Mouse (Mus musculus) forebrain, embryonic 11.5 days (tissue): ENCODE measurements around the gene Dnajb5. TPM values are rescaled to one million over a fixed set of nuclear protein-coding genes. Genes with fewer than 3 reads are reported as not detected.

Experiments
- ATAC-seq: fragments of 200-750 bp; cut with Nextera tagmentation; replicated peaks from 2 replicates; pipeline ENCODE4 v1.8.0; 2017; ENCODE audit warnings: moderate TSS enrichment; ENCODE audit not compliant: low FRiP score
- DNase-seq: peaks from one replicate; pipeline ENCODE4 v3.0.0-alpha.2; 2017; ENCODE audit warnings: low spot score
- H3K27ac ChIP-seq: fragments of 300-500 bp; sonication (generic); 2 replicates; pipeline ENCODE4 v1.5.1; 2014; ENCODE audit warnings: low read depth, low read length
- H3K27me3 ChIP-seq: fragments of 300-500 bp; sonication (generic); 2 replicates; pipeline ENCODE4 v1.6.1; 2014; ENCODE audit warnings: mild to moderate bottlenecking, low read length, mixed read lengths; ENCODE audit not compliant: control insufficient read depth, insufficient read depth
- H3K36me3 ChIP-seq: fragments of 300-500 bp; sonication (generic); 2 replicates; pipeline ENCODE4 v1.6.1; 2014; ENCODE audit warnings: mild to moderate bottlenecking, low read length, moderate library complexity, mixed read lengths; ENCODE audit not compliant: control insufficient read depth, insufficient read depth
- H3K4me1 ChIP-seq: fragments of 300-500 bp; sonication (generic); replicated peaks from 2 replicates; pipeline ENCODE4 v1.6.1; 2014; ENCODE audit warnings: low read length, mixed read lengths; ENCODE audit not compliant: control insufficient read depth, insufficient read depth
- H3K4me2 ChIP-seq: fragments of 300-500 bp; sonication (generic); 2 replicates; pipeline ENCODE4 v1.6.1; 2014; ENCODE audit warnings: low read depth, mild to moderate bottlenecking, low read length, moderate library complexity, mixed read lengths; ENCODE audit not compliant: severe bottlenecking
- H3K4me3 ChIP-seq: fragments of 300-500 bp; sonication (generic); 2 replicates; pipeline ENCODE4 v1.5.1; 2014; ENCODE audit warnings: low read depth, low read length
- H3K9ac ChIP-seq: fragments of 300-500 bp; sonication (generic); 2 replicates; pipeline ENCODE4 v1.6.1; 2014; ENCODE audit warnings: low read length
- H3K9me3 ChIP-seq: fragments of 300-500 bp; sonication (generic); 2 replicates; pipeline ENCODE4 v1.6.1; 2016; ENCODE audit warnings: low read length, mixed read lengths; ENCODE audit not compliant: control insufficient read depth
- WGBS: fragments of 180-500 bp; shearing (Covaris S2); extraction: QIAGEN DNeasy Blood & Tissue Kit; methylation state at CpG from one replicate; pipeline ENCODE4 v1.1.7; 2014; 5-methylcytosine and 5-hydroxymethylcytosine counted together
- polyA plus RNA-seq: library from polyadenylated mRNA; unstranded; fragments of >200 nt; fragmentation: Nextera tagmentation; extraction: Ambion mirVana; gene quantifications from 2 replicates; pipeline ENCODE4 v1.2.1, GENCODE M21; 2014

Dnajb5 gene
- polyA plus RNA-seq, 1 experiment from 2014 or later = 16.4 TPM

DNA sequence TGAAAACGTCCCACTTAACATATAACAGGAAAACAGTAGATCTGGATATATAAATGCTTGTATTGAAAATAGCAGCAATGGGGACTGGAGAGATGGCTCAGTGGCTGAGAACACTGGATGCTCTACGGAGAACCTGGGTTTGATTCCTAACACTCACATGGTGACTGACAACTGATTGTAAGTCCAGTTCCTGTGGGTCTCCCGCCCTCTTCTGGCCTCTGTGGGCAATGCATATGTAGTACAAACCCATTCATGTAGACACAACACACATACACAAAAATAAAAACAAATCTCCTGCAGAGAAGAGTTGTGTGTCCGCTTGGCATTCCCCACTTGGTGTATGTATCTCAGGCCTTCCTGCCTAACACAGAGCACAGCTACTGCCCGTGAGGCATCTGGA, 21.4 kb upstream of the Dnajb5 start:
- Histone ChIP-seq H3K4me1 (0 out of 2 replicates have a peak, but pooled peaks cover 2% of the 10 kb centered on the region), H3K9me3 (no peaks in the 10 kb centered on the region), H3K9ac (no peak overlapping the region), H3K27ac (no peak overlapping the region), H3K36me3 (no peaks in the 10 kb centered on the region), H3K4me2 (no peak overlapping the region), H3K27me3 (no peaks in the 10 kb centered on the region), H3K4me3 (no peak overlapping the region)
- WGBS = 81% methylated on average over 5 of the region's 5 CpGs
- no peak for DNase-seq
- no peak for ATAC-seq

DNA sequence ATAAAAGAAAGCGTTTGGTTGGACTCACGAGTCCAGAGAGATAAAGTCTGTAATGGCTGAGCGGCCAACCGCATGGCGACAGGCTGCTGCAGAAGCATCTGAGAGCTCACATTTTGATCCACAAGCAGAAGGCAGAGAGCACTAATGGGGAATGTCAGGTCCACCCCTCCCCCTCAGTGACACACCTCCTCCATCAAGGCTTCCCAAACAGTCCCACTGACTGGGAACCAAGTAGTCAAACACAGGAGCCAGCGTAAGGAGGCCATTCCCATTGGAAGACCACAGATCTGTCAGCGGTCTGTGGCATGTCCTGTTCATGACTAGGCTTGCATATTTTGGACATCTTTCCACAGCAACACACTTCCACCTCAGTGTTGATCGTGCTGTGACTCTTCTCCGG, 20.7 kb upstream of the Dnajb5 start:
- Histone ChIP-seq H3K36me3 (no peaks in the 10 kb centered on the region), H3K4me2 (no peak overlapping the region), H3K27me3 (no peaks in the 10 kb centered on the region), H3K9ac (no peak overlapping the region), H3K9me3 (no peaks in the 10 kb centered on the region), H3K4me3 (no peak overlapping the region), H3K4me1 (0 out of 2 replicates have a peak, but pooled peaks cover 6% of the 10 kb centered on the region), H3K27ac (no peak overlapping the region)
- WGBS = 89% methylated on average over 9 of the region's 9 CpGs
- DNase-seq = no peak
- no peak for ATAC-seq

DNA sequence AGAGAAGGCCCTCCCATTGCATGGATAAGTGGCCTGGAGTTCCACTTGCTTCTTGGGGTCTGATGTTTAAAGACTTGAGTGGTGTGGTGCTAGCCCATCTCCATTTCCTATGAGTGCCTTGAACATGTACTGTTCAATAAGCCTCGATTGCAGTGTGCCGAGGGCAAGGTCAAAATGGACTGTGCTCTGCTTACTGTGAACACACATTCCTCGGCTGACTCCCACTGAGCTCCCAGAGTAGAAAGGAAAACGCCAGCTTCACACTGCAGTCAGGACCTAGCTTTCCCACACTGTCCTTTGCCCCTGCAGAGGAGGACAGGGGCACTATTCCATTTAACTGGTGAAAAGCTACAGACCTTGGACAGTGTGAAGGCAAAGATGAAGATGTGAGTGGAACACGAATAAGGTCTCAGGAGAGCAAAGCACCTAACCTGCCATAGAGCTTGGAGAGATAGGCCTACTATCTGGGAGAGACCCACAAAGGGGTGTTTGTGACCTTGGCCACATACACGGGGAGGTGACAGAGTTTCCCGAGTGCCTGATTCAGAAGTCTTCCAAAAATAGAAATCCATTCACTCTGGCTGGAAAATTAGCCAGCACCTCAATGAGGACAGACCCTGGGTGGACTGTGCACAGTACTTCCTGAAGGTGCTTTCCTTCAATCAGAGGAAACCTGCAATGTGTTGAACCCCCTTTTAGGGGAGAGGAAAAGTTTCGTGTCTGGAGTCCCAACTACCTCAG, 17.2 kb upstream of the Dnajb5 start:
- Histone ChIP-seq H3K27ac (no peak overlapping the region), H3K9me3 (no peaks in the 10 kb centered on the region), H3K27me3 (no peaks in the 10 kb centered on the region), H3K4me1 (0 out of 2 replicates have a peak, but pooled peaks cover 4% of the 10 kb centered on the region), H3K9ac (no peak overlapping the region), H3K4me2 (no peak overlapping the region), H3K4me3 (no peak overlapping the region), H3K36me3 (no peaks in the 10 kb centered on the region)
- peak; percentile 39 for DNase-seq
- ATAC-seq = no peak
- 76% methylated on average over 8 of the region's 8 CpGs for WGBS

DNA sequence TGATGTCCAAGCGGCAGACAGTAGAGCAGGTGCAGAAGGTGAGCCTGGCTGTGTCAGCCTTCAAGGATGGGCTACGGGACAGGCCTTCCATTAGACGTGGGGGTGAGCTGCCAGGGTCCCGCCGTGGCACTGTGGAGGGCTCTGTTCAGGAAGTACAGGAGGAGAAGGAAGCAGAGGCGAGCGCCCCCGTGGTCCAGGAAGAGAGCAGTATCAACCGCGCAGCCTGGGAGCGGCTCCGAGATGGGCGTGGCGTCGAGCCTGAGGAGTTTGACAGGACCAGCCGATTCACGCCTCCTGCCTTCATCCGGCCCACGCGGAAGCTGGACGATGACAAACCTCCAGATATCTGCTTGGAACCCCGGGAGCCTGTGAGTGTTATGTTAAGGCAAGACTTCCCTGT, 16.0 kb upstream of the Dnajb5 start:
- H3K36me3 ChIP-seq = no peaks in the 10 kb centered on the region
- peak overlapping the region; percentile 36 for H3K4me2 ChIP-seq
- DNase-seq (peak; percentile 79), ATAC-seq (peak; percentile 60; the same call in 1 of the 2 replicates)
- no peak overlapping the region for H3K4me3 ChIP-seq
- no peak overlapping the region for H3K27ac ChIP-seq
- 9% methylated on average over 22 of the region's 22 CpGs for WGBS
- 0 out of 2 replicates have a peak, but pooled peaks cover 4% of the 10 kb centered on the region for H3K4me1 ChIP-seq
- no peaks in the 10 kb centered on the region for H3K9me3 ChIP-seq
- H3K27me3 ChIP-seq = no peaks in the 10 kb centered on the region
- H3K9ac ChIP-seq = peak overlapping the region; percentile 27; the same call in 1 of the 2 replicates

DNA sequence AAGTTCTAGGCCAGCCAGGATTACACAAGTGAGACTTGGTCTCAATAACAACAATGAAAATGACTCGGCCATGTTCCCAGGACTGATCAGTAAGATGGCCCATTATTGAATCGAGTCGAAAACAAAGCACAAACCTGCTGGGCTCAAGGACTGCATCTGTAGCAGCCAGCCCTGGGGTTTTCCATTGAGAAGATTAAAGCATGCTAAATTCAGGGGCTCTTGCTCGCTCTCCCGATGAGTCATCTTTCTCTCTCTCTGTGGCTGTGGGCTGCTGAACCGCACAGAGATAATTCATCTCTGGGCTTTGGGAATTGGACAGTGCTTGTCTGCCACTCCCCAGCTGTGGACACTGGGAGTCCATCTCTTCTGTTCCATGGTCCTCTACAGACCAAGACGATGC, 8.2 kb upstream of the Dnajb5 start:
- peaks cover 2% of the 10 kb centered on the region; the same call in 1 of the 2 replicates for H3K4me1 ChIP-seq
- no peaks in the 10 kb centered on the region for H3K9me3 ChIP-seq
- no peak overlapping the region for H3K4me3 ChIP-seq
- no peak for DNase-seq
- H3K36me3 ChIP-seq = no peaks in the 10 kb centered on the region
- H3K27ac ChIP-seq = no peak overlapping the region
- 77% methylated on average over 7 of the region's 7 CpGs for WGBS
- H3K27me3 ChIP-seq = no peaks in the 10 kb centered on the region
- no peak overlapping the region for H3K9ac ChIP-seq
- ATAC-seq = no peak
- no peak overlapping the region for H3K4me2 ChIP-seq

DNA sequence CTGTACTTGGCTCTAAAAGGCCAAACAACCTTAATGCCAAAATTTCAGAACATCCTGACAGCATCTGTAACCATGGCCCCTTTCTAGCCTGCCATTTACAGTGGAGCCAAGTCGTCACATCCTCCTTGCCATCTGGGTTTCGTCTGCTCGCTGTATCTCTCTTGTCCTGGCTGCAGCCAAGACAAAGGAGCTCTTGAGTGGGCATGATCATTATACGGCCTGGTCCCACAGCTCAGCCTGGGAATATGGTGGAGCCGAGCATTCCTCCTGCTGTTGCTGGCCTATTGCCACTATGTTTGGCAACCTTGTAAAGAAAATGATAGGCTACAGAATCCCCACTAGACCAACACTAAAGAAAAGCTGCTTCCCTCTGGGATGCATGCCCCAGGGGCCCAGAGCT, 6.3 kb upstream of the Dnajb5 start:
- peaks cover 9% of the 10 kb centered on the region; the same call in 1 of the 2 replicates for H3K4me1 ChIP-seq
- H3K4me2 ChIP-seq = no peak overlapping the region
- H3K36me3 ChIP-seq = no peaks in the 10 kb centered on the region
- DNase-seq = no peak
- no peak overlapping the region for H3K4me3 ChIP-seq
- no peaks in the 10 kb centered on the region for H3K27me3 ChIP-seq
- H3K9me3 ChIP-seq = no peaks in the 10 kb centered on the region
- WGBS = 87% methylated on average over 5 of the region's 5 CpGs
- no peak for ATAC-seq
- H3K27ac ChIP-seq = no peak overlapping the region
- H3K9ac ChIP-seq = no peak overlapping the region

DNA sequence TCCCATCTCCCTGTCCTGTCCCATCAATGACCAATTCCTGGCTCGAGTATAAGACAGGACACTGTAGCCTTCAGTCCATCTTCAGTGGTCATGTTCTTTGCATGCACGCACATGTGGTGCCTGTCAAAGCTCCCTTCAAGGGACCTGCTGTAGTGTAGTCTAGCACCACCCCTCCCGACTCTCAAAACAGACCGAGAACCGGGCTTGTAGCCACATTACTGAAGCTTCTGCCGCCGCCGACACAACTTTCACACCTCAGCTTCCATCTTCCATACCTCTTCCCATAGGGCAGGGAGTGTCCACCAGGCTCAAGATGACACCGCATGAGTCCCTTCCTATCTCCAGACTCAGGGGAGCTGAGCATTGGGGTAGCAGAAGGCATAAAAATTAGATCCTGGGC, 5.4 kb upstream of the Dnajb5 start:
- DNase-seq (no peak), ATAC-seq (no peak)
- Histone ChIP-seq H3K36me3 (no peaks in the 10 kb centered on the region), H3K27me3 (no peaks in the 10 kb centered on the region), H3K4me2 (no peak overlapping the region), H3K9ac (no peak overlapping the region), H3K9me3 (no peaks in the 10 kb centered on the region), H3K27ac (no peak overlapping the region), H3K4me3 (no peak overlapping the region), H3K4me1 (peaks cover 9% of the 10 kb centered on the region; the same call in 1 of the 2 replicates)
- whole genome bisulfite sequencing = 84% methylated on average over 9 of the region's 9 CpGs

DNA sequence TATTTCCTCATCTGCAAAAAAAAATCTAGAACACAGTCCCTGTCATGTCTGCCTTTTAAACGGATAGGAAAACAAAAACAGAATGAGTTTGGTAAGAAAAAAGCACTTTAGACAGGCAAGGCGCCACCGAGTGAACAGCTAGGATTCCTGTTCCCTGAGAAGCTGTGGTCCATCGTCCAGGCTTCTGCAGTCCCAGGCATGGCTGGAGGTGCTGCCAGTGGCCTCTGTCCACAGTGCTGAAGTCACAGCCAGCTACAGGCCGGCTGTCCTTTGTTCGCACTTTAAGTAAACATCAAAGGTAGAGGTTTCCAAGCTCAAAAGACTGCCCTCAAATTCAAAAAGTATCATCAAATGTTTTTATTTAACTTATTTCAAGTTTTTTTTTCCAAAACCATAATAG, 4.6 kb upstream of the Dnajb5 start:
- Histone ChIP-seq H3K36me3 (no peaks in the 10 kb centered on the region), H3K9me3 (no peaks in the 10 kb centered on the region), H3K4me2 (no peak overlapping the region), H3K4me1 (peaks cover 9% of the 10 kb centered on the region; the same call in 1 of the 2 replicates), H3K4me3 (no peak overlapping the region), H3K9ac (no peak overlapping the region), H3K27ac (no peak overlapping the region), H3K27me3 (no peaks in the 10 kb centered on the region)
- 18% methylated on average over 6 of the region's 6 CpGs for WGBS
- ATAC-seq (no peak), DNase-seq (peak; percentile 54)

DNA sequence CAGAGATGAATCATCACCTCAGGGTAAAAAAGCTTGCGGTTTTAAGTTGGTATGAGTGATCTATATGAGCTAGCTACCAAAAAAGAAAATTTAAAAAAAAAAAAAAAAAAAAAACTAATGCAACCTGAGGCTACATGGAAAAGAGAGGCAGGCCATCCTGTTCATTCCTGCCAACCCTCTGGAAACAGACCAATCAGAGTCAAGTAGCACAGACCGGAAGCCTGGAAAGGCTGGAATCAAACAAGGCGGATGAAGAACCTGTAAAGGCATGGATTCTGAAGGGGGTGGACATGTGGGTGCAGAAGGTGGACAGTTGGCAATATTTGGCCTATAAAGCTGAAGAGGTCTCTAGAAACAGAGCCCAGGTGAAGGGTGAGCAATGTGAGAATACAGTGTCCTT, 4.2 kb upstream of the Dnajb5 start:
- ATAC-seq (no peak), DNase-seq (no peak)
- WGBS = 88% methylated on average over 3 of the region's 3 CpGs
- Histone ChIP-seq H3K36me3 (no peaks in the 10 kb centered on the region), H3K27ac (no peak overlapping the region), H3K27me3 (no peaks in the 10 kb centered on the region), H3K4me1 (peaks cover 10% of the 10 kb centered on the region; the same call in 1 of the 2 replicates), H3K4me3 (no peak overlapping the region), H3K9ac (no peak overlapping the region), H3K9me3 (no peaks in the 10 kb centered on the region), H3K4me2 (no peak overlapping the region)
